Mouse (Mus musculus): Measurements from ENCODE around the gene Mrpl30.

Mrpl30 gene

GRCm38 (mm10) chr1:37890025-37890652 lies at the start of gene Mrpl30, which contains the start of gene Mitd1:
TSS of gene Mrpl30 (plus strand) at chr1:37890477.
TSS of gene Mitd1 (minus strand) at chr1:37890411.
- DNase-seq (ENCODE audit: low read depth, low spot score) = peak; percentile 84

DNA sequence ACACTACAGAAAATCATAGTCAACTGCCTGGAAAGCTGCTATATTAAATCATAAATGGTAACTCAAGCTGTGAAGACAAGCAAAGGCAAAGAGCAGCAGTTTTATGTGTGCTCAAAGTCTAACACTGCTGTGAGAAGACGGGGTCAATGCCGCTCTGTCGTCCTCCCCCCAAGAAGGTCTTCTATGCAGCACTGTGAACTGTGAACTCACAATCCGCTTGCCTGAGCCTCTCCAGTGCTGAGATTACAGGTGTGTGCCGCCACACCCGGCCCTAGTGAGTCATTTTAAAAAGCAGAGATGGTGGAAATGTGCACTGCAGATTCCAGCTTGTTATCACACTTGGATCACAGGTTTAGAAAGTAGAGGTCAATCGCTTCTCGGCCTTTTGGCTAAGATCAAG lies 43.4 kb upstream of the Mrpl30 start:
- no peak for DNase-seq (ENCODE audit: low read depth, low spot score)

- DNase-seq (ENCODE audit: low read depth, low spot score) = no peak
These were observed 39.6 kb upstream of the Mrpl30 start for GRCm38 (mm10) chr1:37850696-37851095.

GRCm38 (mm10) chr1:37864511-37865400 lies 25.5 kb upstream of the Mrpl30 start:
- DNase-seq (ENCODE audit: low read depth, low spot score) = peak; percentile 97

DNA sequence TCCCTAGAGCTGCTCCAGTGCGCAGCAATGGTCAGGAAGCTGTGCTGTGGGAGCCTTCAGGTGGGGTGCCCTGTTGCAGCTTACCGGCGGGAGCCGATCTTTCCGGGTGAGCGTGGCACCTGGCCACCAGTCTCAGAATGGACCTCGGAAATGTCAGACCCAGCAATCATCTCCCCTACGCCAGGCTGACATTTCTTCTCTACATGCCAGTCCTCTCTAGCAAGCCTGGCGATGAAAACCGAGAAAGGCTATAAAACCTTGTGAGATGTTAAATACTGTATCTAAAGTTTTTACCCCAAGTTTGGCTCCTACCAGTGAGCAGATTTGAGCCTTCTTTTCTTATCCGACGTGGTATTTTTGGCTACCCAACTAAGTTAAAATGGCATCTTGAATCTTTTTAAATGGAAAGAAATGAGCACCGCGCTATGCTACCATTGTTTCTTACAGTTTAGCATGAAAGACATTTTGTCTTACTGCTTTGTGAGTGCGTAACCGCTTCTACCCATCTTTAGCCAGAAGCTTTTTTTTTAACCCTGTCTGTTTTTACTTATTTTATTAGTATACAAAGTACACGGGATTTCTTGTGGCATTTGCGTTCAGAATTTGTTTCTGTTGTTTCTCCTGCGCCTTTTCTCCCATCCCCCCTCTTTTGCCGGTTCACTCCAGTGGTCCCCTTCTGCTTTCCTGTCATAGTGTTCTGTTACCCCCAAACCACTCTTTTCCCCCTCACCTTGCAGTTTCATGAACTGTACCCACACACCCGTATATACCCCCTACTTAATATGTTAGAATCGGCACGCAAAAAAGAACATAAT lies 24.7 kb upstream of the Mrpl30 start:
- no peak for DNase-seq (ENCODE audit: low read depth, low spot score)

GRCm38 (mm10) chr1:37866286-37866685 lies 24.0 kb upstream of the Mrpl30 start, which contains the start of gene Tsga10:
TSS of gene Tsga10 (minus strand) at chr1:37866429.
- no peak for DNase-seq (ENCODE audit: low read depth, low spot score)

DNA sequence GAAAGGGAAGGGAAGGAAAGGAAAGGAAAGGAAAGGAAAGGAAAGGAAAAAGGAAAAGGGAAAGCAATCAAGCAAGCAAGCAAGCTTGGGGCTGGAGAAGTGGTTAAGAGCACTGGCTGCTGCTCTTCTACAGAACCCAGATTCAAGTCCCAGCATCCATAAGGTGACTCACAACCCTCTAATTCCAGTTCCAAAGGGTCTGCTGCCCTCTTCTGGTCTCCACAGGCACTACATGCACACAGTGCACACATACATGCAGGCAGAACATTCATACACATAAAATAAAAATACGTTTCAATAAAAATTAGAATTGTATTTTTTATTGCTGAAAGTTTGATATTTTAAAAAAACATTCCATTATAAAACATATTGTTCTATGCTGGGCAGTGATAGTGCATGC lies 23.2 kb upstream of the Mrpl30 start:
- no peak for DNase-seq (ENCODE audit: low read depth, low spot score)

GRCm38 (mm10) chr1:37867684-37868322 lies 22.5 kb upstream of the Mrpl30 start:
- no peak for DNase-seq (ENCODE audit: low read depth, low spot score)

GRCm38 (mm10) chr1:37868640-37869039 lies 21.6 kb upstream of the Mrpl30 start:
- no peak for DNase-seq (ENCODE audit: low read depth, low spot score)

DNA sequence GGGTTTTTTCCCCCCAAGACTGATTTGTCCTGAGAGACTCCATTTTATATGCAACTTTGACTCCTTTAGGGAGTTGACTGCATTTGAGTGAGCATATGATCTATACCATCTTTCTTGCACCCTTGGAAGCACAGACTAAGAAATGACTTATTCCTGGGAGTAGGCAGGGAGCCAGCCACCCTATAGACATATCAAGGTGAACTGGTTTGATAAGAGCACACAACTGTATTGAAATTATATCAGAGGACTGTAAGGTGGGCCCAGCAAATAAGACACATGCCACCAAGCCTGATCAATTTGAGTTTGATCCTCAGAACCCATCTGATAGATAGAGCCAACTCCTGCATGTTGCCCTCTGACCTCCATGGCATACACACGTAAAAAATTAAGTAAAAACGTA lies 20.9 kb upstream of the Mrpl30 start:
- DNase-seq (ENCODE audit: low read depth, low spot score) = no peak

GRCm38 (mm10) chr1:37871704-37872103 lies 18.6 kb upstream of the Mrpl30 start, which contains the start of gene Lipt1:
TSS of gene Lipt1 (plus strand) at chr1:37871738.
- DNase-seq (ENCODE audit: low read depth, low spot score) = no peak

GRCm38 (mm10) chr1:37872131-37873067 lies 17.9 kb upstream of the Mrpl30 start:
- peak; percentile 63 for DNase-seq (ENCODE audit: low read depth, low spot score)

GRCm38 (mm10) chr1:37873157-37873556 lies 17.1 kb upstream of the Mrpl30 start:
- no peak for DNase-seq (ENCODE audit: low read depth, low spot score)

GRCm38 (mm10) chr1:37877736-37878460 lies 12.4 kb upstream of the Mrpl30 start:
- DNase-seq (ENCODE audit: low read depth, low spot score) = no peak

DNA sequence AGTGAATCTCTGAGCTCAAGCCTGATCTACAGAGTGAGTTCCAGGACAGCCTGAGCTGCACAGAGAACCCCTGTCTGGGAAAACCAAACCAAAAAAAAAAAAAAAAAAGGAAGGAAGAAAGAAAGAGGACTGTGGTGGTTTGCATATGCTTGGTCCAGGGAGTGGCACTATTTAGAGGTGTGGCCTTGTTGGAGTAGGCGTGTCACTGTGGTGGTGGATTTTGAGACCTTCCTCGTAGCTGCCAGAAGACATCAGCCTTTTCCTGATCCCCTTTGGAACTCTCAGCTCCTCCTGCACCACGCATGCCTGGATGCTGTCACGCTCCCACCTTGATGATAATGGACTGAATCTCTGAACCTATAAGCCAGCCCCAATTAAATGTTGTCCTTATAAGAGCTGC lies 6.9 kb upstream of the Mrpl30 start:
- DNase-seq (ENCODE audit: low read depth, low spot score) = no peak

DNA sequence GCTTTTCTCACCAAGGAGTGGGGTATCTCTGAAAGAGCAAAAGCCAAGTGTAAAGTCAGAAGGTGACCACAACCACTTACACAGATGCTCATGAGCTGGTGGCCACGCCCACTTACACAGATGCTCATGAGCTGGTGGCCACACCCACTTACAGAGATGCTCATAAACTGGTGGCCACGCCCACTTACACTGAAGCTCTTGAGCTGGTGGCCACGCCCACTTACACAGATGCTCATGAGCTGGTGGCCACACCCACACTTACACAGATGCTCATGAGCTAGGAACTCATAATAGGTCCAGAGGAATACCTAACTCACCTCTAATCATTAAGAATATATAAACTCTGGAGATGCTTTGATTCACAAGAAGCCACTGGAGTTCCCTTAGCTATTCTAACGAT lies 5.8 kb upstream of the Mrpl30 start:
- DNase-seq (ENCODE audit: low read depth, low spot score) = no peak

DNA sequence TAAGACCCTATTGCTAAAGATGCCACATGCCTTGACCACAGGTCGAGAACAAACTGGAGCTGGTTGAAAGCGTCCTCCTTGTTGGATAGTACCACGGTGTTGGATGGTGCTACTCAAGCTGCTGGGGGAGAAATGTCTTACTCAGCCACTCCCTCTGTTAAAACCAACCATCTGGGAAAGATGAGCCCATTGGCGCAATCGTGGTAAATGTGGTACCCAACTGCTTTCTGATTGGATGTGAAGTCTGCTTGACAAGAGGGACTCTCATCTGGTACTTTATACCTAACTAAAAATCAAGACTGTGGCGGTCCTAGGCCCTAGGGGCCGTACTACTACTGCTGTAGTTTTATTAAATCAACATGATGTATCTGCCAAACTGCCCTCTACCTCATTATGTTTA lies 1.1 kb upstream of the Mrpl30 start:
- DNase-seq (ENCODE audit: low read depth, low spot score) = no peak

- no peak for DNase-seq (ENCODE audit: low read depth, low spot score)
These were observed 1.1 kb downstream of the Mrpl30 start for GRCm38 (mm10) chr1:37891400-37891799.

DNA sequence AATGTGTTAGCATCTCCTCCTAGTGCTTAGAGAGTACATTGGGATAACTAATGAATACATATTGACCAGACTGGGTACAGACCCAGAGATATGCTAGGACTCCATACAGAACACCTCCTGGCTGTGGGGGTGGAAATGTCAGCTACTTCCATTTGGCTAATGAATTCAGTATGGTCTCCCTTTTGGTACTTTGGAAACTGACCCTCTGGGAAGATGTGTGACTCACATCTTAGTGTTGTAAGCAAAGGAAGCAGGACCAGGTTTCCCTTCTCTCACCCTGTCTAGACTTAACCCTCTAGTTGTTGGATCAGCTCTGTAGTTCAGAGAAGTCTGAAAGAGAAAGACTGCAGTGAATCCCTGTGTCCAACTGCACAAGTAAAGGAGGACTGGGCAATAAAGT lies 4.3 kb downstream of the Mrpl30 start:
- DNase-seq (ENCODE audit: low read depth, low spot score) = no peak

GRCm38 (mm10) chr1:37899816-37900215 lies 9.5 kb downstream of the Mrpl30 start:
- DNase-seq (ENCODE audit: low read depth, low spot score) = no peak

Measured in WW6 (cell line).